Comparison of ENCODE assay signal across 7 mouse cellular contexts in the genomic region with DNA sequence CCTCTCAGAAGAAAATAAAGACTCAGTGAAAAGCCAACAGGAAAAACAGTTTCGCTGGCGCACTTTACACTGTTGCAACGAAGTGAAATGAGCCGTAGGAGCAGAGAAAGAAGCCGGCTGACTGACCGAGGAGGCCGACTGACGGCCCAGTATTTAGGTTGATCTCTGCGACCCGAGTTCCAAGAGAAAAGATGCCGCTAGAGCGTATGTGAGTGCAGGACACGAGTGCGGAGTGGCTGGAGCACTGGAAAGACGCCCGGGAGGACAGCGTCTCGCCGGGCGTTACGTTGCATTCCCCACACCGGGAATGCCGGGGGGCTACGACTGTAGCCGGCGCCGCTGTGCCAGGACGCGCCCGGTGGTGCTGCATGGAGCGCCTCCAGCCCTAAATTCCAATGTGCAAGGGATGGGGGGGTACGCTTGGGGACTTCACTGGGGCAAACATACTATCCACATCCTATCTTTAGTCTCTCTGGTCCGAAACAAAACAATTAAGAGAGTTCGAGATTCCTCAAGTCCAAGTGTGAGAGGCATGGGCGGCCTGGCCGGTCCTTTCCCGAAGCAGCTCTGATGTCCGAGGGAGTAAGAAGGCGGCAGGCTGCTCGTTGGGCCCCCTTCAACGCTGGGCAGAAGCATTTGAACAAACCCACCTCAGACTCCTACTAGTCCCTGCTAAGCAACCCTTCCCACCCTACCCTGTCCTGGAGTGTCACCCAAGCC. TPM values are rescaled to one million over a fixed set of nuclear protein-coding genes. Genes with fewer than 3 reads are reported as not detected.
DNase-seq lines count a peak whose midpoint lies in the region; ATAC-seq lines count a peak whose summit lies in the region.

No protein-coding gene starts in this region.

- under 1% methylated on average over 41 of the region's 41 CpGs for WGBS in forebrain, embryonic 11.5 days
- under 1% methylated on average over 41 of the region's 41 CpGs for WGBS in hindbrain, embryonic 15.5 days
- 1% methylated on average over 41 of the region's 41 CpGs for WGBS in liver, embryonic 15.5 days (ENCODE audit: insufficient replicate concordance)

- H3K27me3 ChIP-seq in forebrain, embryonic 11.5 days (ENCODE audit: control insufficient read depth, insufficient read depth, low read length), result peaks cover 26% of the 10 kb centered on the region
- peaks cover 63% of the 10 kb centered on the region for H3K27me3 ChIP-seq in hindbrain, embryonic 15.5 days
- peaks cover 90% of the 10 kb centered on the region for H3K27me3 ChIP-seq in liver, embryonic 15.5 days

- peak overlapping the region; percentile 95 for H3K4me2 ChIP-seq in forebrain, embryonic 11.5 days (ENCODE audit: low read depth, low read length, severe bottlenecking)
- peak overlapping the region; percentile 83 for H3K4me2 ChIP-seq in hindbrain, embryonic 15.5 days
- peak overlapping the region; percentile 68 for H3K4me2 ChIP-seq in liver, embryonic 15.5 days

- H3K4me1 ChIP-seq in forebrain, embryonic 11.5 days (replicated peaks; ENCODE audit: control insufficient read depth, insufficient read depth, low read length), result peaks cover 17% of the 10 kb centered on the region; the same call in 1 of the 2 replicates
- H3K4me1 ChIP-seq in hindbrain, embryonic 15.5 days (replicated peaks), result peaks cover 29% of the 10 kb centered on the region
- H3K4me1 ChIP-seq in liver, embryonic 15.5 days (replicated peaks), result peaks cover 9% of the 10 kb centered on the region

- peak overlapping the region; percentile 83 for H3K9ac ChIP-seq in forebrain, embryonic 11.5 days (ENCODE audit: low read length)
- H3K9ac ChIP-seq in hindbrain, embryonic 15.5 days, result peak overlapping the region; percentile 45; the same call in 1 of the 2 replicates
- no peak overlapping the region for H3K9ac ChIP-seq in liver, embryonic 15.5 days

- ATAC-seq in forebrain, embryonic 11.5 days (replicated peaks; ENCODE audit: low FRiP score), result peak; percentile 22
- peak; percentile 16 for ATAC-seq in hindbrain, embryonic 15.5 days (ENCODE audit: low FRiP score, low read depth)
- ATAC-seq in liver, embryonic 15.5 days (ENCODE audit: insufficient read depth), result no peak; the same call in 1 of the 2 replicates
- no peak for ATAC-seq in activated CD4-positive, CD25-positive, alpha-beta regulatory T cell, adult 4 months

- peak overlapping the region; percentile 85 for H3K27ac ChIP-seq in forebrain, embryonic 11.5 days (ENCODE audit: low read depth, low read length)
- H3K27ac ChIP-seq in hindbrain, embryonic 15.5 days (replicated peaks), result peak overlapping the region; percentile 56
- no peak overlapping the region for H3K27ac ChIP-seq in liver, embryonic 15.5 days (replicated peaks)

- H3K36me3 ChIP-seq in forebrain, embryonic 11.5 days (ENCODE audit: control insufficient read depth, insufficient read depth, low read length), result no peaks in the 10 kb centered on the region
- H3K36me3 ChIP-seq in hindbrain, embryonic 15.5 days, result no peaks in the 10 kb centered on the region
- H3K36me3 ChIP-seq in liver, embryonic 15.5 days (replicated peaks), result no peaks in the 10 kb centered on the region

- H3K4me3 ChIP-seq in forebrain, embryonic 11.5 days (ENCODE audit: low read depth, low read length), result peak overlapping the region; percentile 66
- H3K4me3 ChIP-seq in hindbrain, embryonic 15.5 days, result peak overlapping the region; percentile 50
- H3K4me3 ChIP-seq in liver, embryonic 15.5 days (replicated peaks), result peak overlapping the region; percentile 50

- DNase-seq in urinary bladder, adult 2 months (ENCODE audit: low spot score), result peak; percentile 40
- DNase-seq in urinary bladder, postnatal 10 days (ENCODE audit: low spot score), result no peak
- DNase-seq in forebrain, embryonic 11.5 days (ENCODE audit: low spot score), result peak; percentile 79
- DNase-seq in retina, postnatal 1 day, result peak; percentile 66

- H3K9me3 ChIP-seq in forebrain, embryonic 11.5 days (ENCODE audit: control insufficient read depth, low read length), result no peaks in the 10 kb centered on the region
- H3K9me3 ChIP-seq in hindbrain, embryonic 15.5 days, result no peaks in the 10 kb centered on the region
- H3K9me3 ChIP-seq in liver, embryonic 15.5 days (replicated peaks), result no peaks in the 10 kb centered on the region

RNA-seq across cellular contexts. Expression of gene Mecom, which starts 40.1 kb away (rescaled TPM):
- 48.8 and 53.3 TPM in 2 replicates for polyA plus RNA-seq in urinary bladder, adult 2 months (2012; rRNA removed)
- 17.6 and 19.5 TPM in 2 replicates for polyA plus RNA-seq in forebrain, embryonic 11.5 days (2014; fragmentation: Nextera tagmentation; extraction: Ambion mirVana)
- polyA plus RNA-seq in hindbrain, embryonic 15.5 days (2015; fragmentation: Nextera tagmentation; extraction: Ambion mirVana), result 6.9 and 9.5 TPM in 2 replicates
- 0.79 and 1.0 TPM in 2 replicates for polyA plus RNA-seq in liver, embryonic 15.5 days (2015; fragmentation: Nextera tagmentation; extraction: Ambion mirVana)
- polyA plus RNA-seq in activated CD4-positive, CD25-positive, alpha-beta regulatory T cell, adult 4 months (2017; shearing (Covaris generic)), result not detected

Comparison
In these comparisons a context has a peak if more than half of its experiments do, and no peak if none do; other contexts are left out.
1. ATAC-seq: peak in forebrain, embryonic 11.5 days (single experiment) and hindbrain, embryonic 15.5 days (single experiment); none in liver, embryonic 15.5 days (single experiment) and activated CD4-positive, CD25-positive, alpha-beta regulatory T cell, adult 4 months (single experiment).
2. Peak in every context shown above with its lines, with median percentiles within 50 percentile points of each other: H3K4me2 ChIP-seq and H3K4me3 ChIP-seq.